Mouse (Mus musculus) spleen, postnatal 14 days (tissue): Measurements from ENCODE around the gene Gm20449.
"Not testable (repeated sequence)": the region's sequence is repeated elsewhere in the genome, so short reads cannot be mapped to it uniquely, and the experiment has no call there.

Experiments used
- DNase-seq, 2 experiments: peaks; one replicate each; pipeline ENCODE4 v3.0.0; 2021 to 2022; ENCODE audit warnings: low spot score in 2 of 2

The Gm20449 gene

GRCm38 (mm10) chr7:41499389-41500049 is at the start of gene Gm20449, which contains the start of gene AW146154:
TSS of gene Gm20449 (minus strand) at chr7:41499417.
TSS of gene AW146154 (minus strand) at chr7:41499890.
- peak; percentile 91 to 96 for DNase-seq

- no peak for DNase-seq
Observed at GRCm38 (mm10) chr7:41512672-41513071, 13.5 kb upstream of the Gm20449 start.

- DNase-seq: no peak
Observed at GRCm38 (mm10) chr7:41512207-41512606, 13.0 kb upstream of the Gm20449 start.

GRCm38 (mm10) chr7:41502402-41502801 is 3.2 kb upstream of the Gm20449 start:
- no peak for DNase-seq

- DNase-seq: peak in 1 of 2 experiments; percentile 48
Observed at GRCm38 (mm10) chr7:41500151-41500934, 1.1 kb upstream of the Gm20449 start.

GRCm38 (mm10) chr7:41499018-41499388 is 214 bp downstream of the Gm20449 start:
- not testable (repeated sequence) for DNase-seq

- not testable (repeated sequence) for DNase-seq
Observed at GRCm38 (mm10) chr7:41498464-41498863, 753 bp downstream of the Gm20449 start.

GRCm38 (mm10) chr7:41497871-41498270 is 1.3 kb downstream of the Gm20449 start:
- DNase-seq: no peak

- no peak for DNase-seq
Observed at GRCm38 (mm10) chr7:41451864-41452263, 47.4 kb downstream of the Gm20449 start.

GRCm38 (mm10) chr7:41448596-41448995 is 50.6 kb downstream of the Gm20449 start, which contains the start of gene Vmn2r57:
TSS of gene Vmn2r57 (minus strand) at chr7:41448696.
- DNase-seq: not testable (repeated sequence)

- DNase-seq: no peak
Observed at GRCm38 (mm10) chr7:41394130-41394529, 105.1 kb downstream of the Gm20449 start.

GRCm38 (mm10) chr7:41393048-41393971 is 105.9 kb downstream of the Gm20449 start, which contains the start of gene AI987944:
TSS of gene AI987944 (minus strand) at chr7:41393379.
- DNase-seq: peak; percentile 29 to 50
